Mouse (Mus musculus): ENCODE data around the gene Gm28035.

The Gm28035 gene

DNA sequence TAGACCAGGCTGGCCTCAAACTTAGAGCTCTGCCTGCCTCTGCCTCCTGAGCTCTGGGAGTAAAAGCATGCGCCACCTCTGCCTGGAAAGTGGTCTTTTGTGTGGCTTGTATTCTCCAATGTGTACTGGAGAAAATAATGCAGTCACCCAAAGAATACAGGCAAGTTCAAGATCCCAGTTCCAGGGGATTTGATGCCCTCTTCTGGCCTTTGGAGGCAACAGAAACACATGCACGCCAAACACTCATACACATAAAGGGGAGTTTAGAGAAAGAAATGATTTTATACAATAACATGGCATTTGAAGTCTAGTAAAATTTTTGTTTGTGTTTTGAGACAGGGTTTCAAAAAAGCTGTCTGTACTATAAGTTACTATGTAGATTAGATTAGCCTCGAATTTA, 59.2 kb downstream of the Gm28035 start:
- DNase-seq (ENCODE audit: low read depth, low spot score), result no peak

DNA sequence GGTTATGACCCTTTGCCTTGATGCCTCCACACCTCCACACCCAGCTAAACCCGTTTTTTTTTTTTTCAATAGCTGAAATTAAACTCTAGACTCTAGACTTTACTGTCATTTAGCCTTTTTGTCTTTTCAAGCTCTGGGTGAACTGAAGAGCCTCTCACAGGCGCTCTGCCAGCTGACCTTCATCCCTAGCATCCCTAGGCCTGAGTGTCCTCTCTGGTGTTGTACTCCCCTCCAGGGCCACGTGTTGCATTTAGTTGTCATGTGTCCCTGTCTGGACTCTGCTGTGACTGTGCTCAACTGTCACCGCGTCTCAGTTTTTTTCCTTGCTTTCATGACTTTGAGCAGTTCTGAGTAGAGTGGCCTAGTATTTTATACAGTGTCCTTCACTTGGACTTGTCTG, 59.6 kb downstream of the Gm28035 start:
- DNase-seq (ENCODE audit: low read depth, low spot score), result no peak

DNA sequence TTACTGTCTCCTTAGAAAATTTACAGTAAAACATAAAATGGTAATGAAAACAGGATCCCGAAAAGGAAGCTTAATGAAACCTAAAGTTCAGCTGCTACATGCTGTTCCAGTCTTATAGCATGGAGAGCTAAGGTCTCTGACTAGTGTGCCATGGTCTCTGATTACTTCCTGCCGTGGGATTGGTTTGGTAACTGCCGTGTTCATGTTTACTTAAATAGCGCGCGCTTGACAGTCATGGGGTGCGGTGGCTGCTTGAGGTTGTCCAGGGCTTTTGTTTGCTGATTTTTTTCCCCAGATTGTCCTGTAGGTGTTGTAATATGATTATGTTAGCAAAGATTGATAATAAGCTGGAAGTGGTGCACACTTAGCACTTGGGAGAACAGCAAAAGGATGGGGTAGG, 65.7 kb downstream of the Gm28035 start:
- no peak for DNase-seq (ENCODE audit: low read depth, low spot score)

DNA sequence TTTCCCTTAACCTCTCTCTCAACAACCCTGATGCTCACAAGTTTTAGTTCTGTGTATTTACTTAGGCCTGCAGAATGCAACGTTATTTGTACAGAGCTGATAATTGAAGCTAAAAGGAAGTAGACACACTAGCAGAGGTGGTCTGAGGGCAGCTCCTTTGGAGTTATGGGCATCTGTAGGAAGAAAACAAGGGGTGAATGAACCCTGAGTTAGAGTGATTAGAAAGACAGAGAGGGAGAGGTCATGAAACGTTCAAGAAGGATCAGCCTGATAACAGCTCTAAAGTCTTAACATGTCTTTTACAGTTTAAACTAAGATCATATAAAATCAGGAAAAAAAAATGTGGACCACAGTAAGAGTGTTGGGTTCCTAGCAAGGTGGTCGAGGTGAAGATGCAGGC, 69.0 kb downstream of the Gm28035 start:
- no peak for DNase-seq (ENCODE audit: low read depth, low spot score)

DNA sequence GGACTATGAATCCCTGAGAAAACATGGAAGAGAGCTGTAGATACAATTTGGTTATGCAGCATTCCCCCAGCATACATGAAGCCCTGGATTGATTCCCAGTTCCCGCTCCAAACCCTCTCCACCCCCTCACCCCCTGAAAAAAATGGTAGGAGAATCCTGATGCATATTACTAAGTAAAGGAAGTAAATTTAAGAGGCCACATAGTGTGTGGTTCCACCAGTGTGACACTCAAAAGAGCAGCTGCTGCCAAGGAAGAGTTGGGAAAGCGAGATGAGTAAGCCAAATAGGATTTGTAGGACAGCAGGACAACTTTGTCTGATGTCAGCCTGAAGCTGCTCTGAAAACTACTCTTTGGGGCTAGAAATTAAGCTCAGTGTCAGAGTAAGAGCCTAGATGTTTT, 71.1 kb downstream of the Gm28035 start:
- no peak for DNase-seq (ENCODE audit: low read depth, low spot score)

DNA sequence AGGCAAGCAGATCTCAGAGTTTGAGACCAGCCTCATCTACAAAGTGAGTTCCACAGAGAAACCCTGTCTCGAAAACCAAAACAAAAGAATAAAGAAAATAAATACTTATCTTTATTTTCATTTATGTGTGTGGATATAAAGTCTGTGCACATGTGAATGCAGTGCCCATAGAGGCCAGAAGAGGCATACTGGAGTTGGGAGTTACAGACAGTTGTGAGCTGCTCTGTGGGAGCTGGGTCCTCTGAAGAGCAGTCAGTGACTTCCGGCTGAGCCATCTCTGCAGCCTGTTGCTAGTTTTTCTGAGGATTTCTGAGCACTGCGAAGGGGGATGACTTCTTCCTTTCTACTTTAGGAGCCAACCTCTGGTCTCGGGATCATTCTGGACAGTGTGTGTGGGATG, 75.8 kb downstream of the Gm28035 start:
- DNase-seq (ENCODE audit: low read depth, low spot score), result no peak

DNA sequence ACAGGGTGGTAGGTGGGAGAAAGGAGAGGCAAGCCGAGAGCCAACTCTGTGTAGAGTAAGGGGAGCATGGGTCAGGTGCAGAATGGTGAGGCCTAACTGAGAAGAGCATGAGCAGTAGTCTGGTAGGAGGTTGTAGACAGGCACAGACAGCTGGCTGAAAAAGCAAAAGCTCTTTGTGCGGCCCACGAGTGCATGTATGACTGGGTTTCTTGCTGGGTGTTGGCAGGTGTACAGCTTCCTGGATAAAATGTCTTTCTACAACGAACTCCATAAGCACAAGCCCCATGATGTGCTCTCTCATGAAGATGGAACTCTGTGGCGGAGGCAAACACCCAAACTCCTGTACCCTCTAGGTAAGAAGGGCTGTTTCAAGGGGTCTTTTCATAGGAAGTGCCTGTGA, 76.6 kb downstream of the Gm28035 start:
- no peak for DNase-seq (ENCODE audit: low read depth, low spot score)

DNA sequence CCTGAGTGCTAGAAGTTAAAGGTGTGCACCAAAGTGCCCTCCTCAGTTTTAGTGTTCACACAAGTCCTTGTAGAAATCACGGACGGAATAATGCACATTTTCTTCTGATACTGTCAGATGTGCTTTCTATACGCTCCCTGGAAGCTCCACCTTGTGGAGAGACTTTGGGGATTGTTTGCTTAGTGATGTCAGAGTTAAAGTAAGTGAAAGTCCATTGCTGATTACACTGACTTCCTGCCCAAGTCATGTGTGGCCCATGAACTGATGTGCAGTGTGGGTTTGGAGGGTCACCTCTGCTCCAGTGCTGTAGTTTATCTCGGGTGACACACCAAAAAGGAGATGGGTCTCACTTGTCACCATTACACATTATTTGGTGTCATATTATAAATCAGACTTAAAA, 78.9 kb downstream of the Gm28035 start:
- no peak for DNase-seq (ENCODE audit: low read depth, low spot score)

DNA sequence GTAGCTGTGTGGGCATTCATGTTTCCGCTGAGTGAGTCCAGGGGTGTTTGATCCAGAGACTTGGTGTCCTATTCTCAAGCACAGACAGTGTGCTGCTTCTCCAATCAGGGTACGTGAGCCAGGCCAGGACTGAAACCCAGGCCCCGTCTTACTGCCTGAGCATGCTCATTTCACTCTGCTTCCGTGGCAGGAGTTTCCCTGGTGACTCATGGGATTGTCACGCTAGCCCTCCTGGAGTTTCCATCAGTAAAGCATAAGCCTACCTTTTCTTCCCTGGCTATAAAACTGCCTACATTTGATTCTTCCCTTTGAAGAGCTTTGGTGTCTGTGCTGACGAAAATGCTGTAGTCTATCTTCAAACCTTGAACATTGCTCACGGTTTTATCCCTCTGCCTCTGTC, 82.7 kb downstream of the Gm28035 start:
- no peak for DNase-seq (ENCODE audit: low read depth, low spot score)

DNA sequence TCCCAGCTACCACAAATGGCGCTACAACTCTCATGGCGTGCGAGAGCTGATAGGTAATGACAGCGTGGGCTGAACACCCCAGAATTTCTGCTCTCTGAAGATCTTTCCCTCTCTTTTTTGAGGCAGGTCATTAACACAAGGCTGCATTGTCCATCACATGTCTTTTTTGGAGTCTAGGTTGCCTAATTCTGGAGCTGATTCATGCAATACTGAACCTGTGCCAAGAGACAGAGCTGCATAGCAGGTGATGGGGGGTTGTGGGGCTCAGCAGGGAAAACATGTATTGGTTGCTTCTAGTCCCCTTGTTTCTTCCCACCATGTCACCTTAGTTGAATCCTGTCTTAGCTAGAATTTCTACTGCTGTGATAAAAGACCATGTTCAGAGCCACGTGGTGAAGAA, 84.9 kb downstream of the Gm28035 start:
- DNase-seq (ENCODE audit: low read depth, low spot score), result no peak

DNA sequence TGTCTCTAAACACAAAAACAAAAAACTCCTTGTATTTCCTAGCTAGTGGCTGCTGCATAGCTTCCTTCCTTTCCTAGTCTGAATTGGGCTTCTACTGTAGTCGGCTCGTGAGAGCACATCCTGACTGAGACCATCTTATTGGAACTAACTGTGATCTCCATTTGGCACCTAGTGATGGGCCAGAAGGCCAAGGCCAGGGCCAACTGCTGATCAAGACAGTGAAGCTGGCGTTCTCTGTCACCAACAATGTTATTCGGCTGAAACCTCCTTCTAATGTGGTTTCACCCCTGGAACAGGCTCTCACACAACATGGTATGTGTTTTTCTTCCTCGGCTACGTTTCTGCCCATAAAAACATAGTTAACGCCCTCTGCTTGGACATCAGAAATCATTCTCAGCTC, 86.9 kb downstream of the Gm28035 start:
- DNase-seq (ENCODE audit: low read depth, low spot score), result no peak

DNA sequence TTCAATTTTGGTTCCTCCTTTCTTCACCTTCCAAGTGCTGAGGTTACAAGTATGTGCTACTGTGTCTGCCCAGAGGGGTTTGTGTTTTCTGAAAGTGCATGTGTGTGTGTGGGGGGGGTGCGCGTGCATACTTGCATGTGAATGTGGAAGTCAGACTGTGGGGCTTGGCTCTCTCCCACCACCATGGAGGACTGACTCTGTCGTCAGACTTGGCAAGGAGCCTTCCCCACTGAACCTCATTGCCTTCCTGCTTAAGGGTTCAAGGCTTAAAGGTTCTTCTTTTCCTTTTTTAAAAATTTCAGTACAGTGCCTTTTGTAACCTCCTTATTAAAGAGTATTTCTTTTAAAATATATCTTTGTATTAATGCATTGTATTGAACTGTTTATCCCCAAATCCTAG, 88.4 kb downstream of the Gm28035 start:
- DNase-seq (ENCODE audit: low read depth, low spot score), result no peak

Measured in brain, embryonic 18.5 days (tissue).